Mouse (Mus musculus) midbrain, embryonic 12.5 days (tissue): Measurements from ENCODE around the gene Ptprc. TPM values are rescaled to one million over a fixed set of nuclear protein-coding genes. Genes with fewer than 3 reads are reported as not detected.

Source experiments
- ATAC-seq: fragments of 200-750 bp; cut with Nextera tagmentation; 2 replicates; pipeline ENCODE4 v1.8.0; 2017; ENCODE audit warnings: low read depth, moderate TSS enrichment, moderate library complexity; ENCODE audit not compliant: low FRiP score
- H3K27ac ChIP-seq: fragments of 300-500 bp; sonication (generic); replicated peaks from 2 replicates; pipeline ENCODE4 v1.5.1; 2016; ENCODE audit warnings: mild to moderate bottlenecking
- H3K27me3 ChIP-seq: fragments of 300-500 bp; sonication (generic); 2 replicates; pipeline ENCODE4 v1.6.1; 2016; ENCODE audit warnings: mild to moderate bottlenecking
- H3K36me3 ChIP-seq: fragments of 300-500 bp; sonication (generic); 2 replicates; pipeline ENCODE4 v1.6.1; 2016
- H3K4me1 ChIP-seq: fragments of 300-500 bp; sonication (generic); 2 replicates; pipeline ENCODE4 v1.6.1; 2016
- H3K4me2 ChIP-seq: fragments of 300-500 bp; sonication (generic); replicated peaks from 2 replicates; pipeline ENCODE4 v1.6.1; 2016; ENCODE audit warnings: mild to moderate bottlenecking, moderate library complexity
- H3K4me3 ChIP-seq: fragments of 300-500 bp; sonication (generic); 2 replicates; pipeline ENCODE4 v1.5.1; 2016; ENCODE audit warnings: mild to moderate bottlenecking
- H3K9ac ChIP-seq: fragments of 300-500 bp; sonication (generic); replicated peaks from 2 replicates; pipeline ENCODE4 v1.6.1; 2016; ENCODE audit warnings: mild to moderate bottlenecking, moderate library complexity
- H3K9me3 ChIP-seq: fragments of 300-500 bp; sonication (generic); 2 replicates; pipeline ENCODE4 v1.6.1; 2016; ENCODE audit warnings: mild to moderate bottlenecking
- WGBS: fragments of 180-500 bp; shearing (Covaris S2); methylation state at CpG from one replicate; pipeline ENCODE4 v1.1.7; 2016; 5-methylcytosine and 5-hydroxymethylcytosine counted together
- polyA plus RNA-seq: library from polyadenylated mRNA; unstranded; fragments of >200 nt; fragmentation: Nextera tagmentation; extraction: Ambion mirVana; gene quantifications from 2 replicates; pipeline ENCODE4 v1.2.1, GENCODE M21; 2016

Gene Ptprc
- 1.2 and 1.3 TPM in 2 replicates for polyA plus RNA-seq

DNA sequence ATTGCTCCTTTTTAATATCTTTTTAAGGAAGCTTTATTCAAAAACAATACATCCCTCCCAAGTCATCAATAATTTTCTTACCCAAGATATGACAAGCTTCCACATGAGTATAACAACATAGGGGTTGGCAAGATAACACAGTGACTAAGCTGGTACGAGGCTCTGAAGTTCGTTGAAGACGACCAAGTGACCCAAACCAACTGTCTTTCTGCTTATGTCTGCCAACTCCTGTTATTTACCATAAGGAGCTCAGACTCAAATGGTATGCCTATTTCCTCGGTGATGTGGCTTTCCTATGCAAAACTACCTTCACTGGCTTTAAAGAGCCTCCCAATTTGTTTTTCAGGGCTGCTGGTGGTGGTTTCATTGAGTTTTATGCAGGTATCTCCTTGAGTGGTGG, at the start of gene Ptprc:
Gene Ptprc, minus strand, starts transcription at position 215 of the 400 bp plus-strand sequence.
- Histone ChIP-seq H3K9ac (no peak within 1 kb of the TSS), H3K9me3 (no peaks in the 10 kb centered on the region), H3K27ac (no peak within 1 kb of the TSS), H3K4me3 (no peak within 1 kb of the TSS), H3K4me1 (no peaks in the 10 kb centered on the region), H3K36me3 (no peaks in the 10 kb centered on the region), H3K27me3 (no peaks in the 10 kb centered on the region), H3K4me2 (no peak within 1 kb of the TSS)
- no peak for ATAC-seq
- WGBS: 82% methylated on average over 4 of the region's 4 CpGs

DNA sequence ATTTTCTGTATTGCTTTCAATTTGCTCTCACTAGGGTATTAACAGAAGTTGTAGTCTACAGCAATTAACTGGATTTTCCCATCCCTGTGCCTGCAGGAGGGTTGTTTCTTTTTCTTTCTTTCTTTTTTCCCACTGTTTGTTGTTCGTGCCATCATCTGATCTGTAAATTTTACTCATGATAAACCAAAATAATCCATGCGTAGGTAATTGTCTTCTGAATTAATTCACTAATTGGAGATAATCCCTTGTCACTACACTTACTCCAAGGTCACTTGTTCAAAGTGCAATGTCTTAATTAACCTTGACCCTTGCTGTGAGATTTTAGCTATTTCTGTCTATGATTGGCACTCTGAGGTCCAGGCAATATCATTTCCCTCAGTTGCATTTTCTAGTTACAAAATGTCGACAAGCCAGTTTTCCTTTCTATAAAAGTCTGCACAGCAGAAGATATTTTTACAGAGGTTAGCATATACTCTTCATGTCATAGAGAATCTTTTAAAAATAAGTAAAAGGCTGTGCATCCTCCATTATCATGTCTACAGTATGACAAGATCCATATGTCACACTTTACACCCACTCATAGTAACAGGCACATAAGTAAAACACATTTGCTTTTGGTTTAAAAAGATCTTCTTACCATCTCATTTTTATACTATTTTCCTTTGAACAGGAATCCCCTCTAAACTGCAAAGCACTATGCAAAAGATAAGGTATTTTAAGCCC, 39.4 kb upstream of the Ptprc start:
- H3K36me3 ChIP-seq: no peaks in the 10 kb centered on the region
- H3K27ac ChIP-seq: no peak overlapping the region
- 67% methylated on average over 3 of the region's 3 CpGs for WGBS
- no peaks in the 10 kb centered on the region for H3K4me1 ChIP-seq
- no peak overlapping the region for H3K4me3 ChIP-seq
- no peak overlapping the region for H3K4me2 ChIP-seq
- H3K9ac ChIP-seq: no peak overlapping the region
- no peaks in the 10 kb centered on the region for H3K9me3 ChIP-seq
- ATAC-seq: no peak
- H3K27me3 ChIP-seq: no peaks in the 10 kb centered on the region

DNA sequence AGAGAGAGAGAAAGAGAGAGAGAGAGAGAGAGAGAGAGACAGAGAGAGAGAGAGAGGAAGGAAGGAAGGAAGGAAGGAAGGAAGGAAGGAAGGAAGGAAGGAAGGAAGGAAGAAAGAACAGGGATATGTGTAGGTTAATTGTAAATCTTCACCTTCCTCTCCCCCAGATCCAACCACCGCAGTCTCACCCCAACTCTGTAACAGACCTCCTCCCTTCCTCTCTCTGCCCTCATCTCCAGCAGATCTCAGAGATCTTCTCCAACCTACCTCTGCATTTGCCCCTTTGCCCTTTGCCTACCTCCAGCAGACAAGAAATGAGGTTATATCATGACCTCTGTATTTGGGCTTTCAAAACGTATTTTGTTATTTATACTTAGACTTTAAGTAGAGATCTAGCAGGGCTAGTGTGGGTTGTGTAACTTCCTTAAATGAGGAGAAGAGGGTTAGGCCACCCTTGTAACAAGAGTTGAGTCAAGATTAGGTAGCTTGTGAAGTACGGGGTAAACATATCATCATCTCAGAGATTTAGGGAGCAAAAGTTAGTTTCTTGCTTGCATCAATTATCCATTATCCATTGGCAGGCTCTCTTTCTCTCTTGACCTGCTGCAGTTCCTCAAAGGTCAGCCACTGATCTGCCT, 35.0 kb upstream of the Ptprc start:
- ATAC-seq: no peak
- no peak overlapping the region for H3K4me2 ChIP-seq
- no peaks in the 10 kb centered on the region for H3K36me3 ChIP-seq
- no peaks in the 10 kb centered on the region for H3K27me3 ChIP-seq
- 0 out of 2 replicates have a peak, but pooled peaks cover 4% of the 10 kb centered on the region for H3K4me1 ChIP-seq
- H3K4me3 ChIP-seq: no peak overlapping the region
- H3K9me3 ChIP-seq: no peaks in the 10 kb centered on the region
- no peak overlapping the region for H3K27ac ChIP-seq
- WGBS: 85% methylated on average over 3 of the region's 3 CpGs
- H3K9ac ChIP-seq: no peak overlapping the region

DNA sequence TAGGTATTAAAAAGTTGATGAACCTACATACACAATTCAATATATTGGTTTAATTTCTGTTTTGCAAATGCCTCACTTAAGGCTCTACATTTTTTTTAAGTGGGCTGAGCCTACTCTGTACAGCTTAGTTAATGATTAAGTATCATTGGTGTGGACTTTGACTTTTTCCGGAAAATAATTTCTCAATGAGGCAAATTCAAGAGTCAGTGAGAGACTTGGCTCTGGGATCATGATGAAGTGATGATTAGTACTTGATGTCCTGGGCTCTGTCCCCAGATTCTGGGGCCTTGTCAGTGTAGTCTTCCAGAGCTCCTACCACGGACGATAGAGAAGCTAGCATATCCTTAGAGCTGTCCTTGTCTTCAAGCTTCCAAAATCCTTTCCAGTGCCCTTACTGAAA, 34.2 kb upstream of the Ptprc start:
- Histone ChIP-seq H3K4me1 (0 out of 2 replicates have a peak, but pooled peaks cover 4% of the 10 kb centered on the region), H3K4me3 (no peak overlapping the region), H3K27me3 (no peaks in the 10 kb centered on the region), H3K9me3 (no peaks in the 10 kb centered on the region), H3K27ac (no peak overlapping the region), H3K9ac (no peak overlapping the region), H3K36me3 (no peaks in the 10 kb centered on the region), H3K4me2 (no peak overlapping the region)
- no peak for ATAC-seq
- WGBS: 90% methylated on average over 3 of the region's 3 CpGs

DNA sequence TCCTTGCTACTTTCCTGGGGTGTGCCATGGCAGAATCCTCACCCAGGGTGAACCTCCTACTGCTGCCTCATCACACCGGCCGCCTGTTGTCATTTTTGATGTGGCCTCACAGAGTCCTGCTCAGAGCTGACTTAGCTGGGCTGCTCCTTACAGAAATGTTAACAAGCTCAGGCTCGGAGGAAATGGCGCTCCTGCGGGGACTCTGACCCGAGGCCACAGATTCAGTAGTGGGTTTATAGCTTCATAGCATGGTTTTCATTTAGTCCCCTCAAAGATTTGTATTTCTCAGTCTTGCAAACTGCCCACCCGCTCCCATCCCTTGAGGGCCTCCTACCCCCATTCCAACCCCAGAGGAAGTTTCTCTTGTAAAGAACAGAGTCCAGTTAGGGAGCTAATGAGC, 30.5 kb upstream of the Ptprc start:
- WGBS: 52% methylated on average over 7 of the region's 7 CpGs
- no peak overlapping the region for H3K4me2 ChIP-seq
- no peak overlapping the region for H3K9ac ChIP-seq
- H3K36me3 ChIP-seq: no peaks in the 10 kb centered on the region
- no peak overlapping the region for H3K27ac ChIP-seq
- no peaks in the 10 kb centered on the region for H3K9me3 ChIP-seq
- peak; percentile 47; the same call in 1 of the 2 replicates for ATAC-seq
- H3K4me1 ChIP-seq: 0 out of 2 replicates have a peak, but pooled peaks cover 4% of the 10 kb centered on the region
- no peak overlapping the region for H3K4me3 ChIP-seq
- H3K27me3 ChIP-seq: no peaks in the 10 kb centered on the region

DNA sequence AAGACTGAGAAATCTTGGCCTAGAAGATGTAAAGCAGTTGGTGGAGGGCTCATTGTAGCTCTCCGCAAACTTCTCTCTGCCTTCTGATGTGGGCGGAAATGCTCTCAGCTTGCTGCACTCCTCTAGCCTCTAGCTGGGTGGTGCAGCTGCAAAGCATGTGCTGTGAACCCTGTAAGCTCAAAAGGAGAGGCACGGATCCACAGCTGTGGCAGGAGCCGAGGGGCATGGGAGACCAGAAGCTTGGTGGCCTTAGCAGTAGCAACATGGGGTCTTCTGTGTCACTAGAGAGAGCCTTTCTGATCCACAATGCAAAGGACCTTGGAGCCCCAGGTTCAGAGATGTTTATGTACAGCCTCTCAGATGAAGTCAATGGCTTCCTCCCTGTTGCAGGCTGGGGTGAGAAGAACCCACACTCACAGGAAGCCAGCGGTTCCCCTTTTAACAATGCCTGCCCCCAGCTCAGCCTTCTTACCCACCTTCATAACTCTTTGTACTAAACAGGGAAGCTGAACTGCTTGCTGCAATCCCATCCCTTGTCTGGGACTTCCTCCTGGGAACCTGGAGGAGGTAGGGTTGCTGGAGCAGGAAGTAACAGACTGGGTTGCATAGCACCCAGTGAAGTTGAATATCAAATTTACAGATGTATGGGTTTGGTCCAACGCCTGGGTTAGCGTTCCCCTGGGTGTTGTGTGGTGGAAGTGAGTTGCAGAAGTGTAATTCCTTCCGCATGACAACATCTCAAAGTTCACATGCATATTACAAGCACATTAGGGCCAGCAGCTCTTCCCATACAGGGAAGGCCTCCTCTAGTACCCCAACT, 16.4 kb upstream of the Ptprc start:
- Histone ChIP-seq H3K27me3 (no peaks in the 10 kb centered on the region), H3K4me2 (no peak overlapping the region), H3K36me3 (no peaks in the 10 kb centered on the region), H3K27ac (no peak overlapping the region), H3K4me3 (no peak overlapping the region), H3K9ac (no peak overlapping the region), H3K4me1 (no peaks in the 10 kb centered on the region), H3K9me3 (no peaks in the 10 kb centered on the region)
- 81% methylated on average over 8 of the region's 8 CpGs for WGBS
- no peak for ATAC-seq

DNA sequence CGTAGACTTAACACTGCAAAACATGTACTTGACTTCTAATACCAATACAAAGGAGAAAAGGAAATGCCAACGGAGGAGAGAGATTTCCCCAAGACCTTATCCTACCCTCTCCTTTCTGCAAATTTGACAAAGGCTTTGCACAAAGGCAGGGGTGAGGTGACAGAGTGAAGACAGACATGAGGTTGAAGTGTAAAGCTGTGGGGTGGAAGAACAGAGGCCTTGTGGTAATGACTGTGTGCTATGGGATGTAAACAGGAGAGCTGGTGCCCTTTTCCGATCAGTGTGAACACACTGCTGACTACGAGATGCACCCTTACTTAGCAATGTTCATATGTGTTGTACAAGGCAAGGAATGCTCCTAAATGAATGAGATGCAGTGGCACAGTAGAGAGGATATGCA, 12.6 kb upstream of the Ptprc start:
- Histone ChIP-seq H3K9ac (no peak overlapping the region), H3K36me3 (no peaks in the 10 kb centered on the region), H3K4me2 (no peak overlapping the region), H3K27ac (no peak overlapping the region), H3K9me3 (no peaks in the 10 kb centered on the region), H3K4me1 (no peaks in the 10 kb centered on the region), H3K4me3 (no peak overlapping the region), H3K27me3 (no peaks in the 10 kb centered on the region)
- ATAC-seq: no peak
- 82% methylated on average over 4 of the region's 4 CpGs for WGBS

DNA sequence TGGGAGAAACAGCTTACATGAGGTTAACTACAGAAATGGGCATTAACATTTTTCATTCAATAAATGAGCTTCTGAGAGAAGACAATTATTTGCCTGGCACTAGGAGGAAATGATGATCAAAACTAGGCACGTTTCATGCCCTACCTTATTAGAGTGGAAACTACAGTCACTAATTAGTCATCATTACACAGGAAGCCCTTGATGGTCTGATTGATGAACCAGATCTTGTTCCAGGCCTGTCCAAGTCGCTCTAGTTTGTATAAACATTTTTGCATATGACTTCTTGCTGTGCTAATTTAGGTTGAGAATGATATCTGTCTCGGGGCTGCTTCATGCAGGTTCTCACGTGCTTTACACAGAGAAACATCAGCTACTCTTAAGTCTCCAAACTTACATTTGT, 10.4 kb upstream of the Ptprc start:
- no peak overlapping the region for H3K4me3 ChIP-seq
- H3K4me1 ChIP-seq: no peaks in the 10 kb centered on the region
- H3K9me3 ChIP-seq: no peaks in the 10 kb centered on the region
- H3K36me3 ChIP-seq: no peaks in the 10 kb centered on the region
- H3K4me2 ChIP-seq: no peak overlapping the region
- H3K27me3 ChIP-seq: no peaks in the 10 kb centered on the region
- ATAC-seq: no peak
- H3K9ac ChIP-seq: no peak overlapping the region
- H3K27ac ChIP-seq: no peak overlapping the region
- WGBS: 86% methylated on average over 4 of the region's 4 CpGs

DNA sequence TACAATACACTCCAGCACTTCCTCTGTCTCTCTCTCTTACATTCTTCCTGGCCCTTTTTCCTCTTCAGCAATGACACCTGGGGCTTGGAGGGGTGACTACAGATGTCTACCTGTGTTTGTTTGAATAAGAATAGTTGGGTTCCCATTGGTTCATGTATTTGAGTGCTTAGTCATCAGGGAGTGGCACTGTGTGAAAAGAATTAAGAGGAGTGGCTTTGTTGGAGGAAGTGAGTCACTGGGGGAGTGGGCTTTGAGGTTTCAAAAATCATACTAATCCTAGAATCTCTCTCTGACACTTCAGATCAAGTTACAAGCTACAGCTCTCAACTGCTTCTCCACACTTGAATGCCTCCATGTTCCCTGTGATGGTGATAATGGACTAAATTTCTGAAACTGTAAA, 4.6 kb upstream of the Ptprc start:
- no peaks in the 10 kb centered on the region for H3K4me1 ChIP-seq
- no peak overlapping the region for H3K27ac ChIP-seq
- H3K9ac ChIP-seq: no peak overlapping the region
- no peaks in the 10 kb centered on the region for H3K27me3 ChIP-seq
- H3K9me3 ChIP-seq: no peaks in the 10 kb centered on the region
- H3K4me3 ChIP-seq: no peak overlapping the region
- no peaks in the 10 kb centered on the region for H3K36me3 ChIP-seq
- no peak overlapping the region for H3K4me2 ChIP-seq
- no peak for ATAC-seq

DNA sequence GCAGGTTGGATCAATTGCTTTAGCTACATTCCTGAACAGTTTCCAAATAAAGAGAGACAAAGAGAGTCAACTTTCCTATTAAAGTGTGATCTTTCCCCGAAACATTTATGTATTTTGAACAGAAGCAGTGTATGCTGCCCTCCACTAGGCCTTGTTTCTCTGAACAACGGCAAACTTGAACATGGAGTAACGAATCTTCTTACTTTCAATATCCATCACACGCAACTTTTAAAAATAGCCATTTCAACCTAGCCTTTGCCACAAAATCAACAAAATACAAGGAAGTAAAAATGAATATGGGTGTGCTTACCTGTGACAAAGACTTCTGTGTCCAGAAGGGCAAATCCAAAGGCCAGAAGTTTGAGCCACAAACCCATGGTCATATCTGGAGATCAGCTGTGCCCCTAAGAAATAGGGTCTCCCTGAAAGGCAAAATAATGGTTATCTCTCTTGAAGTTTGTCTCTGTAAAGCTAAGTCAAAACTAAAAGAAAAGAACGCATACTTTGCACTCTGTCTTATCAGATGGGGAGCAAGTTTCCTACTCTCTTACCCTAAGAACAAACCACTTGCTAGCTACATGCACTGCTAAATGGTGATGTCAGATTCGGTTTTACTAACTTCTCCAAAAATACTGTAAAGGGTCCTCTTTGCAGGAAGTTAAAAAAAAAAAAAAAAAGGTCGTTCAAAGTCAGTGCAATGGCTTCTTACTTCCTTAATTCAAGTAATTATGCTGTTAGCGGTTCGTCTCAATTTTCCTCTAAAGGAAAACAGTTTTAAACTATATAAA, 609 bp downstream of the Ptprc start:
- H3K9me3 ChIP-seq: no peaks in the 10 kb centered on the region
- ATAC-seq: no peak
- 88% methylated on average over 9 of the region's 9 CpGs for WGBS

DNA sequence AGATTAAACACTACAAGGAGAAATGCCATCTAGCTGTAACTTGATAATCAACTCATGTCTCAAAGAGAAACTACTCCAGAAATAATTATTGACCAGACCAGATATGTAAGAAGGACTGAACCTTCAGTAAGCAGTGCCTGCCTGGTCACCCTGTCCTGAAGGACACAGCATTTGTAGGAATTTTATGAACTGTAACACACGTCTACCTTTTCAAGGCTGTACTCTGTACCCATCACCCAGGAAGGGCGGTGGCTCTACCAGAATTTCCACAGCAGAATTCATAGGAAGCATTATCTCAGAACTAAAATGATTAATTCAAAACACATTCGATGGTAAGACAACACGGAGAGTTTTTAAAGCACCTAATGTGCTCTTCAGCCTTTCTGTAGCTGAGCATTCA, 1.4 kb downstream of the Ptprc start:
- Histone ChIP-seq H3K4me3 (no peak overlapping the region), H3K27me3 (no peaks in the 10 kb centered on the region), H3K9ac (no peak overlapping the region), H3K4me2 (no peak overlapping the region), H3K36me3 (no peaks in the 10 kb centered on the region), H3K4me1 (no peaks in the 10 kb centered on the region), H3K9me3 (no peaks in the 10 kb centered on the region), H3K27ac (no peak overlapping the region)
- no peak for ATAC-seq
- 86% methylated on average over 4 of the region's 4 CpGs for WGBS

More for the DNA sequence above, 609 bp downstream of the Ptprc start:
- Histone ChIP-seq H3K4me2 (no peak overlapping the region), H3K27ac (no peak overlapping the region), H3K27me3 (no peaks in the 10 kb centered on the region), H3K4me1 (no peaks in the 10 kb centered on the region), H3K36me3 (no peaks in the 10 kb centered on the region), H3K4me3 (no peak overlapping the region), H3K9ac (no peak overlapping the region)
